Mouse (Mus musculus): ENCODE results near the gene Rorc.

Rorc gene

DNA sequence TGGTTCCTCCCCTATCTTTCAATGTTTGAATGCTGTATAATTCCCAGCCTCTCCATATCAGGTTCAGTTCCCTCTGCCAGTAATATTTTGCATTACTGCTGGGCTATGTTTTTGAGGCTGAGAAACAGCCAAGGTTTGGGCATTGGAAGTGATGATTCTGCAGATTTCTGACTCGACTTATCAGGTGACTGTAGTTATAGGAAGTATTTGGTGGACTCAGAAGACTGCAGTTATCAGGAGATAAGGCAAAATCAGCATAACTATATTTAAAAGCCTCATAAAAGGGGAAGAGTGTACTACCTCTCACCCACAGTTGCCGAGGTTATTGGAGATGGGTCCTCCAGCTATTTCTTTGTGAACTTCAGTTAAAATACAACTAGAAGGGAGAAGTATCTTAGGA lies 58.4 kb downstream of the Rorc start:
- no peak for DNase-seq (ENCODE audit: low spot score)

- DNase-seq (ENCODE audit: low spot score) = no peak
Observed at GRCm38 (mm10) chr3:94434305-94434704, 61.7 kb downstream of the Rorc start.

GRCm38 (mm10) chr3:94436420-94436819 lies 63.8 kb downstream of the Rorc start:
- no peak for DNase-seq (ENCODE audit: low spot score)

- no peak for DNase-seq (ENCODE audit: low spot score)
Observed at GRCm38 (mm10) chr3:94441182-94441581, 68.6 kb downstream of the Rorc start.

DNA sequence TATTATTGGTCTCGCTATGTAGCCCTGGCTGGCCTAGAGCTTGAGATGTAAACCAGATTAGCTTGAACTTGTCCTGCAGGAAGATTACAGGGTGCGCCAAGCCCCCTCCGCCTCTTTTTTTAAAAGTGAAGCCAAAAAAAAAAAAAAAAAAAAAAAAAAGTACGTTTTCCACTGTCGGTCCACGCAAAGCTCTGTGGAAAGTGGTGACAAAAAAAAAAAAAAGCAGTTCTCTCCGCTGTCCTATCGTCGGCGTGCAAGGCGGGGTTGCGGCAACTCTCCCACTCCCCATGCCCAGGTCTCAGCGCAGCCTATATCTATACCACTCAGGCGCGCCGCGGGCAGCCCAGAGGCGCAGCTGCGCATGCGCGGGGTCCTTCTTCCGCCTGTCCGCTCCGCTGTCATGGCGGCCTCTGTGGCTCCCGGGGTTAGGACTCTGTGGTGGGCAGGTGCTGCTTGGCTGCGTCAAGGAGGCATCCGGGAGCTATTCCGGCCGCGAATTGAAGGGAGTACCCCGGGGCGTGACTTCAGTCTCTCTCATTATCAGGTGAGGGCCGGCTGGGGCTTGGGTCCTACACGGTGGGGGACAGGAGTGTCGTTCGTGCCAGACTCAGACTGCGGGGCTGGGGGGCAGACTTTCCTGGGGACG lies 70.5 kb downstream of the Rorc start, which contains the start of gene Mrpl9:
Mrpl9 (plus strand) TSS at position 368 of the 646 bp plus-strand sequence.
- peak; percentile 69 for DNase-seq (ENCODE audit: low spot score)

DNA sequence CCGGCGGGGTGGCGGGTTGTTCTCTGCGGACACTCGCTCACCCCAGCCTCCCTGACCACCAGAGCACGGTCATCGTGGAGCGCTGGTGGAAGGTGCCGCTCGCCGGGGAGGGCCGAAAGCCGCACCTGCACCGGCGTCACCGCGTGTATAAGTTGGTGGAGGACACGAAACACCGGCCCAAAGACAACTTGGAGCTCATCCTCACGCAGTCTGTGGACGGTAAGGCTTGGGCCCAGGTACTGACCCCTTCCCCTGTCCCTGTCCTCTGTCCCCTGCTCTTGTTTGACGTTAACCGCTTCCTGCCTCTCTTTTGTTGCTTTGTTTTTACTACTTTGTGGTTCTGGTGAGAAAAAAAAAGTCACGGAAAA lies 71.0 kb downstream of the Rorc start, which contains the start of gene Oaz3:
Oaz3 (minus strand) TSS at position 319 of the 368 bp plus-strand sequence.
- DNase-seq (ENCODE audit: low spot score) = no peak
